Mouse (Mus musculus): Measurements from ENCODE around the gene Cmss1.

Gene Cmss1

GRCm38 (mm10) chr16:57473415-57474085, 133.1 kb downstream of the Cmss1 start:
- no peak for DNase-seq (ENCODE audit: low spot score in 2 of 2)

DNA sequence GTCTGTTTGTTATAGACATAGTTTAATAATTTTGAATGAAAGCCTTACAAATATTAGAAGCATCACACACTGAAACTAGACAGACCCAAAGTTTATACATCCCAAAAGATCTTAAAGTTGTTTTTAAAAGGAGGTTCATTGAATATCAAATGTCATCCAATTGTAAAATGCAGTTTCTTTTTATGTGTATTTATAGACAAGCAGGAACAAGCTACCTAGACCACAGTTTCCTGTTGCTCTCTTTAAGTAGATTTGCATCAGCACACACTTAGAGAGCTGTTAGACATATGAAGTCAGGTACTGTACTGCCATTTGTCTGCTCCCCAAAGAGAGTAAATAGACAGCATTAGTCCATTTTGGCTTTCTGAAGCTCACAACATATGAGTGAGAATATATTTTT, 135.6 kb downstream of the Cmss1 start:
- DNase-seq (ENCODE audit: low spot score in 2 of 2): peak; percentile 37 to 39

- DNase-seq (ENCODE audit: low spot score in 2 of 2): peak; percentile 51 to 52
Observed at GRCm38 (mm10) chr16:57470286-57470830, 136.3 kb downstream of the Cmss1 start.

DNA sequence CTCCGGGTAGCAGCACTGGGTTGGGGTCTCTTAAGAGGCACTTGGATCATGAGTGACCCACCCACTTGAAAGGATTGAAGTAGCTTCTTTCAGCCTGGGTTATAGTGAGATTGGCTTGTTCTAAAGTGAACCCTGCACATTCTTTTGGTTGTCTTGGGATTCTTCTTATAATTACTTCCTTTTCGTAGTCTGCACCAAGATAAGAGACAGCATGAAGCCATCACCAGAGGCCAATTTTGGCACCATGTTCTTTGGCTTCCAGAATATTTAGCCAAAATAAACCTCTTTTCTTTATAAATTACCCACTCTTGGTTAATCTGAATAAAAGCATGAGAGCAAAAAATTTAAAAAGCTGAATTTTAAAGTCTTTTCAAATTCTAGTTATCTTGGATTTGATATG, 136.8 kb downstream of the Cmss1 start:
- no peak for DNase-seq (ENCODE audit: low spot score in 2 of 2)

DNA sequence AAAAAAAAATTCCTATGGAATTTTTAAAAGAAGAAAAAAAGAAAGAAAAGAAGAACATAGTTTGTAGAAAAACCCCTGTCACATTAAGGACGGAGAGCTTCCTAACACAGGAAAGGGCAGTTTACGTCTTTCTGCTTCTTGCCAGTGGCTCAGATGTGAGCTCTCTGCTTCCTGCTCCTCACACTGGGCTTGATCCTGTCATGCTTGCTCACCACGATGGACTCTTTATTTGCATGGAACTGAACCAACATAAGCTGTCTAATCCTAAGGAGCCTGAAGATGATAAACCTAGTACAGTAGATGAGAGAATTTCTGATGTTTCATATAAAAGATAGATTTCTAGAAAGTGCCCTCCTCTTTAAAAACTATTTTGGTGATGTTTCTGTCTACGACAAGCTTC, 137.4 kb downstream of the Cmss1 start:
- no peak for DNase-seq (ENCODE audit: low spot score in 2 of 2)

- DNase-seq (ENCODE audit: low spot score in 2 of 2): no peak
Observed at GRCm38 (mm10) chr16:57465386-57465913, 141.2 kb downstream of the Cmss1 start.

GRCm38 (mm10) chr16:57456003-57456402, 150.7 kb downstream of the Cmss1 start:
- DNase-seq (ENCODE audit: low spot score in 2 of 2): no peak

DNA sequence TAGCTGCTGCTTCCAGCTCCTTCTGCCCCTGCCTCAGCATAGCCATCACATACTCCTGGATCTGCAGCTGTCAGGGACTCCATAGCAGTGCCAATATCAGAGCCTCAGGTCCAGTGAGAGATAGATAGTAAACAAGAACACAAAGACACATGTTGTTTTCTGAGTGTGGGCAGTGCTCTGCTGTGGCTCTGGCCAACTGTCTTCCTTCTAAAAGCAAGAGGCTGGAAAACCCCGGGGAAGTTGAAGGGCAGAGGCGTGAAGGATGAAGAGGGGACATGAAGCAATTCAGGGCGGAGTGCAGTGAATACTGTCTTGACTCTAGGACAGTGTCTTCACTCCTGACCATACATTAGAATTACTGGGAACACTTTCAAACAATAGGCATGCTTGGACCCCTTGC, 151.1 kb downstream of the Cmss1 start:
- DNase-seq (ENCODE audit: low spot score in 2 of 2): no peak

DNA sequence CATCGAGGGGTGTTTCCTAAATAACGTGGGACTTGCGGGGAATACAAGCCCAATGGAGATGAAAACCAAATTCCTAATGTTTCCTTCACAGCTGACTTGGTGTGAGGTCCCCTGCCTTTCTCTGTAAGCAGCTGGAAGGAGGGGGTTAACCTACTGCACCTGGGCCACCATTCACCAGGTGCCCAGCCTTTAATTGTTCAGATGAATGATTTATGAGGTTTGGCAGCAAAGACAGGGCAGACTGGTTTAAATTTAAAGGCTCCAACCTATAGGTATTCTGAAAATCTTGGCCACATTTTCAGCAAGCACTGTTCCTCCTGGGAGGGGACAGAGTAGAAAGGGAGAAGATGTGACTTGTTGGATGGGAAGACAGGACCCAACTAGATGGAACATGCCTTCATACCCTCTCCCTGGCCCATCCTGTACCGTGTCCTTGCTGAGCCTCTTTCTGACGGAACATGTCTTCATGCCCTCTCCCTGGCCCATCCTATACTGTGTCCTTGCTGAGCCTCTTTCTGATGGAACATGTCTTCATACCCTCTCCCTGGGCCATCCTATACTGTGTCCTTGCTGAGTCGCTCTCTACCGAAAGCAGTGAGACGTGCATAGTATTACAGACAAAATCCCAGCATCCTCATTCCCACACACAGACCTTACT, 152.4 kb downstream of the Cmss1 start:
- DNase-seq (ENCODE audit: low spot score in 2 of 2): no peak

- no peak for DNase-seq (ENCODE audit: low spot score in 2 of 2)
Observed at GRCm38 (mm10) chr16:57453009-57453408, 153.7 kb downstream of the Cmss1 start.

DNA sequence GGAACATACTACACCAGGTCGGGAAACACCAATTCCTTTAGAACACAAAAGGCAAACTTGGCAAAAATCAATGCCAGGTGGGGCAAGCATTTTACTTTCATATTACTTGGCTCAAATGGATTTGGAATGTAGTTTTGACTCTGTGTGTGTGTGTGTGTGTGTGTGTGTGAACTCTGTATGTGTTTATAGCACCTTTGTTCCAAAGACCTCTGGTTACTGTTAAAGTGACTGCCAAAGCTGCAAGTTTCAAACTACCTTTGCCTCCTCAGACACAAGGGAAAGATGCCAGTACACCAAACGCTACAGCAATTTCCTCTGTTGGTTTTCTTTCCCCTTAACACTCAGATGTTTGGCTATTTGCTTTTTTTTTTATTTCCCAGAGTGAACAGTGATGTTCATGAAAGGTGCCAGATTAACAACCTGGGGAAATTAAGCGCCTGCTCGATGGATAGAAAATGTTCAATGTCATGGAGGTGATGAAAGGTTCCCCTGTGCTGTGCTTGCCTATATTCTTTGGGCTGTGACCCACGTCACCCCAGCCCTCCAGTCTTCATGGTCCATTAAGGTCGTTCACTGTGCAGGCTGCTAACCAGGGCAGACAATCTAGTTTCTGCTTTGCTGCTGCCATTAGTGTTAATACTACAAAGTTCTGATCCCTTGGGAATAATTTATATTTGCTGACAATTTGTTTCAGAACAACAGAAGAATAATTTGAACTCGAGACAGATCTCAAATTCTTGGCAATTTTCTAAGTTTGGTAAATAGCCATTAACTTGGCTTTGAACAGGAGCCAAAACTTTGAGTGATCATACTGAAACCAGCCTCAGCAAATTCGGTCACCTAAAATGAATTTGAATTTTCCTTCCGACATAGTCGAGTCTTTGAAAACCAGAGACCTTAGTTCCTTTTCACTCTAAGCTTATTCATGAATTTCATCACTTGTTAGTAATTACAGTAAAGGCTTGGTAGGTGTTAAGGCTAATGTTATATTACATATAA, 161.3 kb downstream of the Cmss1 start:
- DNase-seq (ENCODE audit: low spot score in 2 of 2): no peak

- no peak for DNase-seq (ENCODE audit: low spot score in 2 of 2)
Observed at GRCm38 (mm10) chr16:57440706-57441437, 165.8 kb downstream of the Cmss1 start.

GRCm38 (mm10) chr16:57439206-57439605, 167.5 kb downstream of the Cmss1 start:
- DNase-seq (ENCODE audit: low spot score in 2 of 2): no peak

DNA sequence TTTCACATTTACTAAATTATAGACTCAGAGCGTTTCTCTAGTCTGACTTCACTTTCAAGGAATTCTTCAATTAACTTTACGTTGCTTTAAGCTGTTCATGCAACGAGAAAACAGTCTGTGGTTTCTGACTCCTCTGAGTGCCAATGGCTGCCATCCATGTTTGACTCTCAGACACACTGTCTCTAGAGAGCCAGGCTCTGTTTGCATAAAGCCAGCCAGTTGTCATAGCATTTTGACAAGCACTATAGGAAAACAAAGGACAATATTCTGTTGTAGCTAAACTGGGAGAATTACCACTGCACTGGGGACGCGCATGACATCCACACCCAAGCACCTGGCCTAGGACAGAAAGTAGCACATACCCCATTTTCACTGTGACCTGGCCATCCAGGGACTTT, 168.4 kb downstream of the Cmss1 start:
- DNase-seq (ENCODE audit: low spot score in 2 of 2): no peak

- DNase-seq (ENCODE audit: low spot score in 2 of 2): no peak
Observed at GRCm38 (mm10) chr16:57437523-57438287, 169.0 kb downstream of the Cmss1 start.

DNA sequence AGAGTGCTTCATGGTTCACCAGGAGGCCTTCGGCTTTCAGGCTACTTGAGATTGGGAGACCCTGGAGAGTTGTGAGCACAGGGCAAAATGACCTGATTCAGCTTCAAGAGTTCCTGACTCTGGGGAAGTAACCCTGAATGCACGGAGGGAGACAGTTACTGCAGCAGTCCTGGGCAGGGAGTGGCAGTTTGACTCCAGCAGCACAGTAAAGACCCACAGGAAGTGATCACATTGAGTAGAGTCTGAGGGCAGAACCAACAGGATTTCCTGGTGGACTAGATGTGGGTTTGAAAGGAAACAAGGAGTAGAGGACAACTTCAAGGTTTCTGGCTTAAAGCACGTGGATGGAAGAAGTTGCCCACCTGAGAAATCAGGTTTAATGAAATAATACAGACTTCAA, 172.0 kb downstream of the Cmss1 start:
- DNase-seq (ENCODE audit: low spot score in 2 of 2): peak; percentile 21 to 27

DNA sequence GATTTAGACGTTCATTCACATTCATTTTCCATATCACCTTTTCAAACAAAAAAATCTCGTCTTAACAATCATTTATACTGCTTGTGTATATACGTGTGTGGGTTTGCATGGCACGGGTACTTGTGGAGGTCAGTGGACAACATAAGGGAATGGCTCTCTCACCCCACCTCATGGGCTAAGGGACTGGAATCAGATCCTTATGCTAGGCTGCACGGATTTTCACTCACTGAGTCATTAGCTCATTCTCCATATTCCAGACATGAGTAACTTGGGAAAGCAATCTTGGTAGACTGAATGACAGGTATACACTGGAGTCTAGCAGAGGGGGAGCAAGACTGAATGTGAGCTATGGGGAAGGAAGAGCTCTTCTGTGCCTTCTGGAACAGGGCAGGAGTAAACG, 173.0 kb downstream of the Cmss1 start:
- DNase-seq (ENCODE audit: low spot score in 2 of 2): no peak

- DNase-seq (ENCODE audit: low spot score in 2 of 2): no peak
Observed at GRCm38 (mm10) chr16:57433173-57433572, 173.5 kb downstream of the Cmss1 start.

DNA sequence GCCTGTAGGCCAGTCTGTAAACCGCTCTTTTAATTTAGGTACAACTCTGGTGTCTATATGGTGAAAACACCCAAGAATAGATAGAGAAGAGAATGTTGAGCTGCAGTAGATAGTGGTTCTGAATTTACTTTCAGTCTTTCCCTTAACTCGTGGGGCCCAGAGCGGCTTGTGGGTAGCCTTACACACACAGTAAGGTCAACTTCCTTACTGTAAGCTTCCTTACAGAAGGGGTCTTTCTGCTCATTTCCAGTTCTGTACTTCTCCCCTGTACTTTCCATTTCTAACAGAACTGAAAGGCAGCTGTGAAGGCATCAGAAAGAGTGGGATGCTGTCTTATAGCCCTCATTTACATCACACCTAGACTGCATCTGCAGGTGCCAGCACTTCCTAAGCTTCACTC, 175.4 kb downstream of the Cmss1 start:
- no peak for DNase-seq (ENCODE audit: low spot score in 2 of 2)

DNA sequence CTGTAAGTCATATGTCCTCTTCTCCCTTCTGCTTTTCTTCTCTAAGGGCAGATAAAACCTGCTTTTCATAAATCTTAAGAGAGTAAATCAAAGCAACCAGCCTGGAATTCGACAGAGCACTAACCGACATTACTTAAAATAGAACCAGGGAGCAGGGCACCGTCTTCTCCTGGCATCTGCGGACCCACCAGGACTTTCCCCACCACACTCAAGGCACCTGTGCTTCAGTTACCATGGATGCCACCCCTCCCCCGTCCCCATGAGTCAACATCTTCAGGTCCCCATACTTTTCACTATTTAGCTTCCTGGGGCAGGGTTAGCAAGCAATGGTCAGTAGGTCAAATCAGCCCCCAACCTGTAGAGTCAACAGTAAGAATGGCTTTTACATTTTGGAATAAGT, 177.7 kb downstream of the Cmss1 start:
- no peak for DNase-seq (ENCODE audit: low spot score in 2 of 2)

Measured in natural killer cell, adult 2 months (primary cell).